Mouse (Mus musculus) kidney, adult 2 months (tissue): ENCODE data around the gene Kazn.

Source experiments
- CTCF ChIP-seq: fragments of 200-500 bp; conservative IDR thresholded peaks from 2 replicates; pipeline ENCODE4 v1.5.1; 2011; ENCODE audit warnings: low read depth, mild to moderate bottlenecking, control low read depth, low read length, moderate library complexity, mixed read lengths; ENCODE audit not compliant: insufficient read depth, insufficient read length
- POLR2A ChIP-seq: fragments of 200-500 bp; IDR thresholded peaks from one replicate; pipeline ENCODE4 v1.6.1; 2011; ENCODE audit warnings: low read depth, low read length, control low read depth

- no peak for TF ChIP-seq CTCF
- TF ChIP-seq POLR2A = no peak
Measured at GRCm38 (mm10) chr4:142244641-142245040, 5.4 kb upstream of the Kazn start.
